In the genomic region with DNA sequence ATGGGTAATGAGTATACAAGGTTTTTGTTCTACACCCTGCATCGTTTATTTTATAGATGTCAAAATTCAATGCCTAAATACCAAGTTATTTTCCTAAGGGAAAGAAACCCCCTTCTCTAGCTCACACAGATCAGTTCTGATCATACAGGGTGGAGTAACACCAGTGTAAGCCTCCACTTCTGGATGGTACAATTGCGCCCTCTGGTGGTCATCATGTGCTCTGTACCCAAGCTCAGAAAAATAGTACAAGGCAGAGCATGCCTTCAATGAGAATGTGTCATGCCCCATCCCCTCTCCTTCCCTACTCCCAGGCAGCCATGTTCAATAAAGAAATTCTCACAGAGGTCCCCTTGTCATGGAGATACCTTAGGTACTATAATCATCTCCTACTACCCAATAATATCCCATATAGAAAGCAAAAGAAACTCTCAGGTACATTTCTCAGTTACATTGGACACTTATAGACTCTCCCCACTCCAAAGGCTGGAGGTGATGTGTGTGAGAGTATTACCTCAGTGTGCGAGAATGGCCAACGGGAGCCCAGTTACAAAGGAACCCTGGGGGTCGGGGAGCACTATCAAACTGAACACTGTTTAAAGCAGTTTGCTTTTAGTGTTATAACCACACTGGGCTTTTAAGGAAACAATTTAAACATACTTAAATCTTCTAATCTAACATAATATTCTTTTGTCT, we compare ENCODE assay signal across 8 mouse cellular contexts. TPM values are rescaled to one million over a fixed set of nuclear protein-coding genes. Genes with fewer than 3 reads are reported as not detected.
DNase-seq lines count a peak whose midpoint lies in the region; ATAC-seq lines count a peak whose summit lies in the region.

No protein-coding gene starts in this region.

- no peak overlapping the region for H3K27ac ChIP-seq in embryonic facial prominence, embryonic 10.5 days (replicated peaks)
- H3K27ac ChIP-seq in midbrain, embryonic 11.5 days (ENCODE audit: low read depth, low read length) = no peak overlapping the region

- H3K4me2 ChIP-seq in midbrain, embryonic 11.5 days = no peak overlapping the region

- H3K36me3 ChIP-seq in embryonic facial prominence, embryonic 10.5 days (replicated peaks) = no peaks in the 10 kb centered on the region
- no peaks in the 10 kb centered on the region for H3K36me3 ChIP-seq in midbrain, embryonic 11.5 days (ENCODE audit: control insufficient read depth, insufficient read depth, low read length)

- H3K27me3 ChIP-seq in embryonic facial prominence, embryonic 10.5 days (replicated peaks; ENCODE audit: low read depth, poor library complexity, severe bottlenecking) = no peaks in the 10 kb centered on the region
- no peaks in the 10 kb centered on the region for H3K27me3 ChIP-seq in midbrain, embryonic 11.5 days (ENCODE audit: control insufficient read depth, insufficient read depth, low read length)

- no peak overlapping the region for H3K9ac ChIP-seq in midbrain, embryonic 11.5 days (ENCODE audit: low read length)

- no peak overlapping the region for H3K4me3 ChIP-seq in embryonic facial prominence, embryonic 10.5 days
- H3K4me3 ChIP-seq in midbrain, embryonic 11.5 days (ENCODE audit: low read depth, low read length) = no peak overlapping the region

- WGBS in embryonic facial prominence, embryonic 10.5 days = 31% methylated on average over 5 of the region's 5 CpGs
- WGBS in midbrain, embryonic 11.5 days = 29% methylated on average over 5 of the region's 5 CpGs

- no peaks in the 10 kb centered on the region for H3K9me3 ChIP-seq in embryonic facial prominence, embryonic 10.5 days
- no peaks in the 10 kb centered on the region for H3K9me3 ChIP-seq in midbrain, embryonic 11.5 days (ENCODE audit: control insufficient read depth, low read length)

- DNase-seq in CD4-positive helper T cell, adult 2 months (ENCODE audit: low read depth, low spot score) = peak; percentile 76
- peak; percentile 43 for DNase-seq in adrenal gland, adult 8-10 months
- peak; percentile 82 for DNase-seq in embryonic facial prominence, embryonic 10.5 days (ENCODE audit: low spot score)
- peak; percentile 47 to 63 for DNase-seq in gastrocnemius, postnatal 4 days (ENCODE audit: low spot score in 2 of 2)
- DNase-seq in kidney, adult 18-20 months = peak; percentile 66
- peak; percentile 42 to 61 for DNase-seq in left cerebral cortex, postnatal 36 days (ENCODE audit: low spot score in 2 of 2)
- peak; percentile 97 for DNase-seq in midbrain, embryonic 11.5 days (ENCODE audit: low spot score, missing footprints)
- DNase-seq in spleen, postnatal 10 days (ENCODE audit: low spot score in 2 of 2) = peak; percentile 36 to 77

- intact Hi-C loops in left cerebral cortex, postnatal 36 days (cut with DNase I) = loop anchor here (1.0 to 10.0 kb wide), 4 partner anchors 141 to 849 kb away; partner anchors contain the start of gene Fzd7

- peak; percentile 82 for ATAC-seq in midbrain, embryonic 11.5 days (ENCODE audit: low FRiP score)

- 0 out of 2 replicates have a peak, but pooled peaks cover 3% of the 10 kb centered on the region for H3K4me1 ChIP-seq in embryonic facial prominence, embryonic 10.5 days
- H3K4me1 ChIP-seq in midbrain, embryonic 11.5 days (ENCODE audit: control insufficient read depth, insufficient read depth, low read length) = no peaks in the 10 kb centered on the region

RNA-seq across cellular contexts. Expression of gene Sumo1, which starts 47.2 kb away (rescaled TPM):
- 100 to 1,000 TPM; 139 to 180 (median 145) TPM for total RNA-seq in adrenal gland, adult 8-10 months (2022)
- 564 and 568 TPM in 2 replicates for polyA plus RNA-seq in embryonic facial prominence, embryonic 10.5 days (2016; fragmentation: Nextera tagmentation; extraction: Ambion mirVana)
- total RNA-seq in gastrocnemius, postnatal 4 days (2021) = 10 to 100 TPM; 87.3 to 97.7 TPM
- total RNA-seq in left cerebral cortex, postnatal 36 days (2021) = 100 to 1,000 TPM; 121 to 123 TPM
- polyA plus RNA-seq in midbrain, embryonic 11.5 days (2014; fragmentation: Nextera tagmentation; extraction: Ambion mirVana) = 603 and 652 TPM in 2 replicates

Comparison
In these comparisons a context has a peak if more than half of its experiments do, and no peak if none do; other contexts are left out.
1. DNase-seq: peak in every context shown above with its lines; median percentile 97 in midbrain, embryonic 11.5 days; 82 in embryonic facial prominence, embryonic 10.5 days; 76 in CD4-positive helper T cell, adult 2 months; 66 in kidney, adult 18-20 months; 56 in spleen, postnatal 10 days; 55 in gastrocnemius, postnatal 4 days; 52 in left cerebral cortex, postnatal 36 days; 43 in adrenal gland, adult 8-10 months.